Mouse (Mus musculus) WW6 (cell line): ENCODE data around the gene Prss16.

Experiments
- DNase-seq: peaks from one replicate; pipeline ENCODE4 v3.0.0-alpha.2; 2013; ENCODE audit warnings: low read depth, low spot score

Gene Prss16

GRCm38 (mm10) chr13:21974221-21974725 lies 35.3 kb downstream of the Prss16 start:
- no peak for DNase-seq

GRCm38 (mm10) chr13:21971641-21972040 lies 37.9 kb downstream of the Prss16 start:
- no peak for DNase-seq

GRCm38 (mm10) chr13:21969816-21970215 lies 39.7 kb downstream of the Prss16 start:
- no peak for DNase-seq

GRCm38 (mm10) chr13:21969269-21969668 lies 40.3 kb downstream of the Prss16 start:
- no peak for DNase-seq
